Mouse (Mus musculus) stomach, postnatal 0 days (tissue): Measurements from ENCODE around the gene Glt6d1. TPM values are rescaled to one million over a fixed set of nuclear protein-coding genes. Genes with fewer than 3 reads are reported as not detected.

Experiments
- ATAC-seq: fragments of 200-750 bp; cut with Nextera tagmentation; 2 replicates; pipeline ENCODE4 v1.8.0; 2017; ENCODE audit not compliant: low FRiP score, low TSS enrichment
- DNase-seq: peaks from one replicate; pipeline ENCODE4 v3.0.0-alpha.2; 2016; ENCODE audit warnings: low spot score
- H3K27ac ChIP-seq: fragments of 300-500 bp; sonication (generic); replicated peaks from 2 replicates; pipeline ENCODE4 v1.5.1; 2014; ENCODE audit warnings: mild to moderate bottlenecking, control low read depth
- H3K27me3 ChIP-seq: fragments of 300-500 bp; sonication (generic); 2 replicates; pipeline ENCODE4 v1.6.1; 2014; ENCODE audit warnings: low read length; ENCODE audit not compliant: control insufficient read depth, insufficient read depth
- H3K36me3 ChIP-seq: fragments of 300-500 bp; sonication (generic); 2 replicates; pipeline ENCODE4 v1.6.1; 2014; ENCODE audit warnings: low read length, mixed read lengths; ENCODE audit not compliant: control insufficient read depth, insufficient read depth
- H3K4me1 ChIP-seq: fragments of 300-500 bp; sonication (generic); replicated peaks from 2 replicates; pipeline ENCODE4 v1.6.1; 2014; ENCODE audit warnings: antibody characterized with exemption; ENCODE audit not compliant: control insufficient read depth, insufficient read depth
- H3K4me2 ChIP-seq: fragments of 300-500 bp; sonication (generic); replicated peaks from 2 replicates; pipeline ENCODE4 v1.6.1; 2014; ENCODE audit warnings: low read depth, mild to moderate bottlenecking, control low read depth, moderate library complexity
- H3K4me3 ChIP-seq: fragments of 300-500 bp; sonication (generic); 2 replicates; pipeline ENCODE4 v1.5.1; 2014; ENCODE audit warnings: low read depth, low read length, control low read depth
- H3K9ac ChIP-seq: fragments of 300-500 bp; sonication (generic); 2 replicates; pipeline ENCODE4 v1.6.1; 2014; ENCODE audit warnings: mild to moderate bottlenecking, low read length, control low read depth, mixed read lengths
- H3K9me3 ChIP-seq: fragments of 300-500 bp; sonication (generic); 2 replicates; pipeline ENCODE4 v1.6.1; 2016; ENCODE audit warnings: low read length; ENCODE audit not compliant: control insufficient read depth
- CTCF ChIP-seq: IDR thresholded peaks from 2 replicates; pipeline ENCODE4 v1.5.1; 2016; ENCODE audit warnings: antibody characterized with exemption, low read depth, mild to moderate bottlenecking, moderate library complexity
- EP300 ChIP-seq: optimal IDR thresholded peaks from 2 replicates; pipeline ENCODE3; 2016; ENCODE audit warnings: antibody characterized with exemption
- WGBS: fragments of 180-500 bp; shearing (Covaris S2); extraction: QIAGEN DNeasy Blood & Tissue Kit; methylation state at CpG from one replicate; pipeline ENCODE4 v1.1.7; 2014; 5-methylcytosine and 5-hydroxymethylcytosine counted together
- polyA plus RNA-seq: library from polyadenylated mRNA; unstranded; fragments of >200 nt; fragmentation: Nextera tagmentation; extraction: Ambion mirVana; gene quantifications from 2 replicates; pipeline ENCODE4 v1.2.1, GENCODE M21; 2015

Glt6d1 gene
- polyA plus RNA-seq, 1 experiment from 2014 or later: not detected

GRCm38 (mm10) chr2:25775991-25776390 is 39.7 kb downstream of the Glt6d1 start:
- Histone ChIP-seq H3K9me3 (no peaks in the 10 kb centered on the region), H3K9ac (no peak overlapping the region), H3K27me3 (no peaks in the 10 kb centered on the region), H3K4me1 (no peaks in the 10 kb centered on the region), H3K27ac (no peak overlapping the region), H3K4me3 (no peak overlapping the region), H3K4me2 (no peak overlapping the region), H3K36me3 (no peaks in the 10 kb centered on the region)
- WGBS: 66% methylated on average over 3 of the region's 3 CpGs
- DNase-seq: no peak
- ATAC-seq: no peak
- TF ChIP-seq CTCF (no peak), EP300 (no peak)

- Histone ChIP-seq H3K27ac (no peak overlapping the region), H3K27me3 (no peaks in the 10 kb centered on the region), H3K4me2 (no peak overlapping the region), H3K4me1 (no peaks in the 10 kb centered on the region), H3K4me3 (no peak overlapping the region), H3K9me3 (no peaks in the 10 kb centered on the region), H3K36me3 (no peaks in the 10 kb centered on the region), H3K9ac (no peak overlapping the region)
- TF ChIP-seq CTCF: no peak
- no peak for TF ChIP-seq EP300
- DNase-seq: no peak
- ATAC-seq: no peak
- 79% methylated on average over 2 of the region's 2 CpGs for WGBS
Measured at GRCm38 (mm10) chr2:25774640-25775039, 41.0 kb downstream of the Glt6d1 start.

- WGBS: 77% methylated on average over 2 of the region's 2 CpGs
Measured at GRCm38 (mm10) chr2:25773507-25773906, 42.1 kb downstream of the Glt6d1 start.

GRCm38 (mm10) chr2:25767764-25768163 is 47.9 kb downstream of the Glt6d1 start:
- no peaks in the 10 kb centered on the region for H3K4me1 ChIP-seq
- no peak overlapping the region for H3K4me2 ChIP-seq
- ATAC-seq (no peak), DNase-seq (no peak)
- TF ChIP-seq CTCF: no peak
- TF ChIP-seq EP300: no peak
- H3K9ac ChIP-seq: no peak overlapping the region
- H3K27me3 ChIP-seq: no peaks in the 10 kb centered on the region
- H3K9me3 ChIP-seq: no peaks in the 10 kb centered on the region
- no peak overlapping the region for H3K4me3 ChIP-seq
- WGBS: 80% methylated on average over 4 of the region's 4 CpGs
- H3K27ac ChIP-seq: no peak overlapping the region
- no peaks in the 10 kb centered on the region for H3K36me3 ChIP-seq

More at GRCm38 (mm10) chr2:25773507-25773906, 42.1 kb downstream of the Glt6d1 start:
- Histone ChIP-seq H3K9ac (no peak overlapping the region), H3K4me2 (no peak overlapping the region), H3K9me3 (no peaks in the 10 kb centered on the region), H3K27ac (no peak overlapping the region), H3K36me3 (no peaks in the 10 kb centered on the region), H3K27me3 (no peaks in the 10 kb centered on the region), H3K4me3 (no peak overlapping the region), H3K4me1 (no peaks in the 10 kb centered on the region)
- DNase-seq (no peak), ATAC-seq (no peak)
- TF ChIP-seq EP300: no peak
- TF ChIP-seq CTCF: no peak

- Histone ChIP-seq H3K4me2 (no peak within 1 kb of the TSS), H3K4me3 (no peak within 1 kb of the TSS), H3K4me1 (no peaks in the 10 kb centered on the region), H3K27ac (no peak within 1 kb of the TSS), H3K9me3 (no peaks in the 10 kb centered on the region), H3K36me3 (no peaks in the 10 kb centered on the region), H3K9ac (no peak within 1 kb of the TSS), H3K27me3 (no peaks in the 10 kb centered on the region)
- WGBS: 25% methylated on average over 2 of the region's 2 CpGs
- no peak for ATAC-seq
- TF ChIP-seq EP300: no peak
- TF ChIP-seq CTCF: no peak
- DNase-seq: no peak
Measured at GRCm38 (mm10) chr2:25765269-25765668, 50.4 kb downstream of the Glt6d1 start, which contains the start of gene Lcn3. Lcn3 (plus strand) TSS chr2:25765569.

GRCm38 (mm10) chr2:25758064-25758625 is 57.5 kb downstream of the Glt6d1 start:
- H3K36me3 ChIP-seq: no peaks in the 10 kb centered on the region
- no peak overlapping the region for H3K4me2 ChIP-seq
- H3K27ac ChIP-seq: no peak overlapping the region
- H3K9ac ChIP-seq: no peak overlapping the region
- H3K4me3 ChIP-seq: no peak overlapping the region
- 65% methylated on average over 4 of the region's 4 CpGs for WGBS
- TF ChIP-seq EP300 (no peak), CTCF (no peak)
- no peaks in the 10 kb centered on the region for H3K9me3 ChIP-seq
- ATAC-seq: no peak
- H3K27me3 ChIP-seq: no peaks in the 10 kb centered on the region
- H3K4me1 ChIP-seq: no peaks in the 10 kb centered on the region
- no peak for DNase-seq
